Mouse (Mus musculus) forebrain, postnatal 0 days (tissue): ENCODE results near the gene Vrk2. TPM values are rescaled to one million over a fixed set of nuclear protein-coding genes. Genes with fewer than 3 reads are reported as not detected.
A peak's percentile ranks its signal among the peaks of the same experiment; 100 is the strongest.

Experiments used
- ATAC-seq: fragments of 200-750 bp; cut with Nextera tagmentation; 2 replicates; pipeline ENCODE4 v1.8.0; 2017; ENCODE audit warnings: mild to moderate bottlenecking, moderate library complexity
- DNase-seq: peaks from one replicate; pipeline ENCODE4 v3.0.0-alpha.2; 2015
- H3K27ac ChIP-seq: fragments of 300-500 bp; sonication (generic); 2 replicates; pipeline ENCODE4 v1.5.1; 2014; ENCODE audit warnings: low read depth, mild to moderate bottlenecking, antibody characterized with exemption, low read length, moderate library complexity, mixed read lengths
- H3K27me3 ChIP-seq: fragments of 300-500 bp; sonication (generic); 2 replicates; pipeline ENCODE4 v1.6.1; 2014; ENCODE audit warnings: mild to moderate bottlenecking, low read length, mixed read lengths; ENCODE audit not compliant: insufficient read depth
- H3K36me3 ChIP-seq: fragments of 300-500 bp; sonication (generic); 2 replicates; pipeline ENCODE4 v1.6.1; 2014; ENCODE audit warnings: mild to moderate bottlenecking, moderate library complexity; ENCODE audit not compliant: insufficient read depth
- H3K4me1 ChIP-seq: fragments of 300-500 bp; sonication (generic); 2 replicates; pipeline ENCODE4 v1.6.1; 2014; ENCODE audit warnings: antibody characterized with exemption; ENCODE audit not compliant: insufficient read depth
- H3K4me2 ChIP-seq: fragments of 300-500 bp; sonication (generic); 2 replicates; pipeline ENCODE4 v1.6.1; 2014; ENCODE audit warnings: low read depth, mild to moderate bottlenecking, moderate library complexity
- H3K4me3 ChIP-seq: fragments of 300-500 bp; sonication (generic); 2 replicates; pipeline ENCODE4 v1.5.1; 2014; ENCODE audit warnings: low read depth, low read length, mixed read lengths
- H3K9ac ChIP-seq: fragments of 300-500 bp; sonication (generic); 2 replicates; pipeline ENCODE4 v1.6.1; 2014; ENCODE audit warnings: mild to moderate bottlenecking
- H3K9me3 ChIP-seq: fragments of 300-500 bp; sonication (generic); 2 replicates; pipeline ENCODE4 v1.6.1; 2016; ENCODE audit warnings: low read length
- CTCF ChIP-seq: sonication (generic); IDR thresholded peaks from 2 replicates; pipeline ENCODE4 v1.5.1; 2016; ENCODE audit warnings: antibody characterized with exemption, control low read depth, low read depth
- WGBS: fragments of 180-500 bp; shearing (Covaris S2); extraction: QIAGEN DNeasy Blood & Tissue Kit; methylation state at CpG from one replicate; pipeline ENCODE4 v1.1.7; 2014; 5-methylcytosine and 5-hydroxymethylcytosine counted together
- polyA plus RNA-seq: library from polyadenylated mRNA; unstranded; fragments of >200 nt; fragmentation: Nextera tagmentation; extraction: Ambion mirVana; gene quantifications from 2 replicates; pipeline ENCODE4 v1.2.1, GENCODE M21; 2015
- total RNA-seq: library from RNA; depleted of rRNA; stranded (reverse); fragments of >200 nt; gene quantifications from 2 replicates; pipeline ENCODE4 v1.2.3, GENCODE M21; 2014; rRNA removed

The Vrk2 gene
- total RNA-seq (1.8 and 2.5 TPM in 2 replicates), polyA plus RNA-seq (1.7 and 3.1 TPM in 2 replicates)

DNA sequence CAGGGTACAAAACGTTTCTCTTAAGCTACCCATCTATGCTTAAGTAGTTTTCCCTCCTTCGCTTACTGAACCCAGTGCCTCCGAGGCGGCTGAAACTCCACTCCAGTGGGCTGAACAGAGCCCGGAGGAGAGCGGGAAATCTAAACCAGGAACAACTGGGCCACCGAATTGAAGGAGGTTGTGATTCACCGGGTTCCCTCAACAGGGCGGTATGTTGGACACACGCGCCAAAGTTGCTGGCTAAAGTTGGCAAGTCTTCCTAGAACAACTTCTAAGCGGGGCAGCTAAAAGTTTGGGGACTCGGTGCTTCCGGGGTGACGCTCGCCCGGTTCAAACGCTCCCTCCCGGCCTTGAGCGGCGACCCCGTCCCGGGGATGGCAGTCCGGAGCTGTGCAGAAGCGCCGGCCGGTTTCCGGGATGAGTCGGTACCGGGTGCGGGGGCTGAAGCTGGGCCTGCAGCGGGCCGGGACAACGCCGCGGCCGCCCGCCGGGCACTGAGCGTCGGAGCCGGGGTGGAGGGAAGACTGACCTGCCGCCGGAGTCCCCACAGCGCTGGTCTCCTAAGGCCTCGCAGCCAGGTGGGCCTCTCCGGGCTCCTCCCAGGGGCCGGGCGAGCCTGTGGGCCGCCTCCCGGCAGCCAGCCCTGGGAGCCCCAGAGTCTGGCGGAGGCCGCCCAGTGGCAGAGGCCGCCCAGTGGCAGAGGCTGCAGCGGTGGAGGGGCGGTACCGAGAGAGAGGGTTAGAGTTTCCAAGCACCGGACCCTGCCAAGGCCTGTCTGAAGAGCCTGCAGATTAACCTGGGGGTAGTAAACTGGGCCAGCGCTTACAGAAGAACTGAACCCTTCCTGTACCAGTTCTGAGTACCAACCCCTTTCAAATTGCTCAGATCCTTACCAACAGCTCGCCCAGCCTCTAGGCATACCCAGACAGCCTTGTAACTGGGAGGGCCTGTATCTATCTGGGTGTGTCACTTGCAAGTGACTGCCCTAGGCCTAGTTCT lies at the start of gene Vrk2, which contains the start of gene Gm6899:
Gene Vrk2, minus strand, starts transcription at position 939 of the 999 bp plus-strand sequence.
Gene Gm6899, plus strand, starts transcription at position 181 of the 999 bp plus-strand sequence.
- 1% methylated on average over 58 of the region's 60 CpGs for WGBS

DNA sequence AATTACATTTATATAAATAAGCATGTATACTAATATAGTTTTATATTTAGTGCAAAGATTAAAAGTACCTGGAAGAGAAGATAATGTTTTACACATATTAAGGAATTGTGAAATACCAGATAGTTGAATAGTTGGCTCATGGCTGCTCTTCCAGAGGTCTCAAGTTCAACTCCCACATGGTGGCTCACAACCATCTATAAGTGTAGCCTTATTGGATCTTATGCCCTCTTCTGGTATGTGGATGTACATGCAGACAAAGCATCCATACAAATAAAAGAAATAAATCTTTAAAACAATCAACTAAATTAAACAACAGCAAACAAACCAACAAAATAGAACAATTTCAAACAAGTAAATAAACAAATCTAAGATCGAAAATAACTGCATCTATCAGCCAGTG lies 48.3 kb upstream of the Vrk2 start:
- no peak for ATAC-seq
- Histone ChIP-seq H3K27ac (no peak overlapping the region), H3K4me1 (no peaks in the 10 kb centered on the region), H3K4me3 (no peak overlapping the region), H3K27me3 (no peaks in the 10 kb centered on the region), H3K4me2 (no peak overlapping the region), H3K36me3 (no peaks in the 10 kb centered on the region), H3K9me3 (no peaks in the 10 kb centered on the region), H3K9ac (no peak overlapping the region)
- WGBS = 97% methylated on average over 1 of the region's 1 CpGs
- no peak for DNase-seq
- TF ChIP-seq CTCF = no peak

More for the DNA sequence above, at the start of gene Vrk2, which contains the start of gene Gm6899:
- Histone ChIP-seq H3K4me2 (peak within 1 kb of the TSS; percentile 92), H3K27ac (0 out of 2 replicates have a peak within 1 kb of the TSS, but pooled peaks have one; percentile 10), H3K27me3 (no peaks in the 10 kb centered on the region), H3K4me3 (peak within 1 kb of the TSS; percentile 46), H3K4me1 (no peaks in the 10 kb centered on the region), H3K9ac (peak within 1 kb of the TSS; percentile 42), H3K9me3 (no peaks in the 10 kb centered on the region), H3K36me3 (no peaks in the 10 kb centered on the region)
- TF ChIP-seq CTCF = no peak; the same call in 1 of the 2 replicates
- DNase-seq (peak; percentile 52), ATAC-seq (peak; percentile 91)

DNA sequence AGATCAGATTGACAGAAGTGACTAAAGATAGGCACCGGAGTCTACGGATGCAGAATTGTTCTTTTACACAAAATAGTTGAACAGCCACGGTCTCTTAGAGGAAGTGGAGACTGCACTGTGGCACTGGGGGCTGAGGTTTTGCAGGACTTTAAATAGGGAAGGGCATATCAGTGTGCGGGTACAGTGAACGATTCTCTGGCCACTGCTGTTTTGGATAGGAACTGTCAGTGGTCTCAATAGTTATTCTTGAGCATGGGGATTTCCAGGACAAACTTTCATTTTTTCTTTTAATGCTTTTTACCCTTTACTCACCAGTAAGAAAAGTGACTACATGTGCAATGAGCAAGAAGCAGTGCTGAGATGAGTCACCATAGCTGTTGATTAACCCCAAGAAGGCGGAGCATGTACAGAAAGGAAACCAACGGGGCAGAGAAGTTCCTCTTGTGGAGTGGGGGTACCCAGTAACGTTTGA lies 46.6 kb upstream of the Vrk2 start:
- Histone ChIP-seq H3K4me2 (no peak overlapping the region), H3K9ac (no peak overlapping the region), H3K27ac (no peak overlapping the region), H3K9me3 (no peaks in the 10 kb centered on the region), H3K36me3 (no peaks in the 10 kb centered on the region), H3K27me3 (no peaks in the 10 kb centered on the region), H3K4me1 (no peaks in the 10 kb centered on the region), H3K4me3 (no peak overlapping the region)
- WGBS = 79% methylated on average over 8 of the region's 8 CpGs
- no peak for ATAC-seq
- no peak for TF ChIP-seq CTCF
- no peak for DNase-seq

DNA sequence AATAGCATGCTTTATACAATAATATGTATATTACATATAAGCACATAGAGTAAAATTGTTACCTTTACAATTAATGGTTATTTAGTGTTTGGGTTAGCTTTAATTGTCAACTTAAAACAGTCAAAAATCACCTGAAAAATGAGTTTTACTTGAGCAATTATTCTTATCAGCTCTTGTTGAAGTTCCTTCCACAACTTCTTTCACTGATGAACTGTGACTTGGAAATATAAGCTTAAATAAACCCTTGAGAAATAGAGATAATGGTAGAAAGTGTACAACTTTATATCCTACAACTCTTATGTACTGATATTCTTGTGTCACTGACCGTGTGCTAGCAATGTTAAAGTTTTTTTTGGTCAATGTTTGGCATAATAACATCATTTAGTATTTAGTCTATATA lies 42.4 kb upstream of the Vrk2 start:
- Histone ChIP-seq H3K4me2 (no peak overlapping the region), H3K4me1 (no peaks in the 10 kb centered on the region), H3K36me3 (no peaks in the 10 kb centered on the region), H3K27ac (no peak overlapping the region), H3K4me3 (no peak overlapping the region), H3K27me3 (no peaks in the 10 kb centered on the region), H3K9ac (no peak overlapping the region), H3K9me3 (no peaks in the 10 kb centered on the region)
- no peak for TF ChIP-seq CTCF
- WGBS = 92% methylated on average over 1 of the region's 1 CpGs
- ATAC-seq (no peak), DNase-seq (no peak)

DNA sequence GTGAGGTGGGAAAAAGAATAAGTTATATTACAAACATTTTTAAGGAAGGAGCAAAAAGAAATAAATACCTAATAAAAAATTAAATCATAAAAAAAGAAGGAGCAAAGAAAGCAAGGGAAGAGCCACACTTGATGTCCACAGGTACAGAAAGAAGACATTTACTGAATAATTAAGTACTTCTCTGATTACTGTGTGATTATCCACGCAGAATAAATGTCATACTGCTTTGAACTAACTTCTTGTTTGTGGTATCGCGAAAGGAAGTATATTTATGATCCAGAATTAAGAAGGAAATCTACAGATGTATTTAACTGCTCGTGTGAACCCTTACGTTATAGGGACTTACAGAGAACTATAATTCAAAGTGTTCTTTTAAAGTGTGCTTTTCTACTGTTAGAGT lies 28.9 kb upstream of the Vrk2 start:
- no peak for ATAC-seq
- no peak for DNase-seq
- 83% methylated on average over 5 of the region's 5 CpGs for WGBS

DNA sequence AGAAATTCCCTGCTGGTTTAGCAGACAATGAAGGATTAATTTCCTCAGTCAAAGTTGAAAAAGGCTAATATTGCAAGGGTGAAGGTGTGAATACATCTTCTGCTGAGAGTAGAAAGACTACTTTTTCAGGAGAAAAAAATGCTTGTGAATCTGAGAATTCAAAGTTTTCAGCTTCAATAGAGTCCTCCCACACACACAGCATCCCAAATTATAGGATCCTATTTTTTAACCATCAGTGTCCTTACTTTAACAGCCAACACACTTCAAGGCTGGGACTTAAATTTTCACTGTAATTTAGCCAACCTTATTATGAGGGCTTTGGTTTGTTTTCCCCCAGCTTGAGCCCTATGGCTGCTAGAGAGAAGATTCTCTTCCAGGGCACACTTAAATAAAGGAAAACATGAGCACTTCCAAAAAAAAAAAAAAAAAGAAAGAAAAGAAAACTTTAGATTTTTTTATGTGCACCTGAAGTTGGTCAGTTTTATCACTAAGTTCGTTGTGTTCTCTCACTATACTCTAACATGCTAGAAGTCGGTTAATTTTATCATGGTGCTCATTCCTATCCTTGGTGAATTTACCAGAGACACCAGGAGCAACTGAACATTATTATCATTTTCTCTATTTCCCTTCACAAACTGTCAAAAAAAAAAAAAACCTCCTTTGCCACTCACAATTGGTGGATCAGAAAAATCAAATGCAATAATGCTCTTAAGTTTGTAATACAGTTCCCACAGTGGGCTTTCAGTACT lies 24.9 kb upstream of the Vrk2 start:
- Histone ChIP-seq H3K9ac (no peak overlapping the region), H3K4me3 (no peak overlapping the region), H3K36me3 (no peaks in the 10 kb centered on the region), H3K4me1 (no peaks in the 10 kb centered on the region), H3K27ac (no peak overlapping the region), H3K27me3 (no peaks in the 10 kb centered on the region), H3K4me2 (no peak overlapping the region), H3K9me3 (no peaks in the 10 kb centered on the region)
- WGBS = 93% methylated on average over 2 of the region's 2 CpGs
- DNase-seq = no peak
- ATAC-seq = no peak
- TF ChIP-seq CTCF = no peak

More for the DNA sequence above, 28.9 kb upstream of the Vrk2 start:
- no peak for TF ChIP-seq CTCF
- Histone ChIP-seq H3K4me2 (no peak overlapping the region), H3K36me3 (no peaks in the 10 kb centered on the region), H3K9me3 (no peaks in the 10 kb centered on the region), H3K27ac (no peak overlapping the region), H3K9ac (no peak overlapping the region), H3K4me3 (no peak overlapping the region), H3K27me3 (no peaks in the 10 kb centered on the region), H3K4me1 (no peaks in the 10 kb centered on the region)
